Comparison of ENCODE assay signal across 7 mouse cellular contexts in genomic region chr9:3334962-3335767, GRCm38 (mm10). TPM values are rescaled to one million over a fixed set of nuclear protein-coding genes. Genes with fewer than 3 reads are reported as not detected.
A peak's percentile ranks its signal among the peaks of the same experiment; 100 is the strongest.
DNase-seq lines count a peak whose midpoint lies in the region; ATAC-seq lines count a peak whose summit lies in the region.

Gene Alkbh8, plus strand, starts transcription at chr9:3335140.

- peak within 1 kb of the TSS; percentile 41 for H3K27ac ChIP-seq in embryonic facial prominence, embryonic 11.5 days (replicated peaks; ENCODE audit: low read depth, low read length)
- H3K27ac ChIP-seq in limb, embryonic 10.5 days, result peak within 1 kb of the TSS; percentile 88
- peak within 1 kb of the TSS; percentile 82 for H3K27ac ChIP-seq in midbrain, embryonic 13.5 days

- peak; percentile 84 for DNase-seq in adrenal gland, postnatal 10 days
- peak; percentile 90 for DNase-seq in embryonic facial prominence, embryonic 11.5 days (ENCODE audit: low spot score)
- peak; percentile 76 for DNase-seq in kidney, adult 11 months
- DNase-seq in limb, embryonic 10.5 days (ENCODE audit: low spot score), result peak; percentile 77
- peak; percentile 65 for DNase-seq in spleen, adult 12 weeks (ENCODE audit: low spot score)

- peak within 1 kb of the TSS; percentile 58 for H3K4me2 ChIP-seq in embryonic facial prominence, embryonic 11.5 days (ENCODE audit: low read depth, low read length)
- H3K4me2 ChIP-seq in midbrain, embryonic 13.5 days (replicated peaks), result peak within 1 kb of the TSS; percentile 64

- H3K27me3 ChIP-seq in embryonic facial prominence, embryonic 11.5 days (ENCODE audit: control insufficient read depth, insufficient read depth, low read length), result no peaks in the 10 kb centered on the region
- no peaks in the 10 kb centered on the region for H3K27me3 ChIP-seq in limb, embryonic 10.5 days (ENCODE audit: low read depth, poor library complexity, severe bottlenecking)
- no peaks in the 10 kb centered on the region for H3K27me3 ChIP-seq in midbrain, embryonic 13.5 days

- H3K36me3 ChIP-seq in embryonic facial prominence, embryonic 11.5 days (replicated peaks; ENCODE audit: control insufficient read depth, insufficient read depth, low read depth, low read length), result 0 out of 2 replicates have a peak, but pooled peaks cover 3% of the 10 kb centered on the region
- H3K36me3 ChIP-seq in limb, embryonic 10.5 days, result peaks cover 18% of the 10 kb centered on the region
- peaks cover 9% of the 10 kb centered on the region for H3K36me3 ChIP-seq in midbrain, embryonic 13.5 days

- ATAC-seq in embryonic facial prominence, embryonic 11.5 days (replicated peaks; ENCODE audit: insufficient number of reproducible peaks, low FRiP score, low TSS enrichment, low read depth), result peak; percentile 98
- peak; percentile 99 for ATAC-seq in granulocyte monocyte progenitor cell, adult 5-6 weeks (replicated peaks; ENCODE audit: poor library complexity, severe bottlenecking)
- peak; percentile 98 for ATAC-seq in midbrain, embryonic 13.5 days

- H3K9ac ChIP-seq in embryonic facial prominence, embryonic 11.5 days (replicated peaks; ENCODE audit: low read length), result peak within 1 kb of the TSS; percentile 82
- H3K9ac ChIP-seq in midbrain, embryonic 13.5 days (replicated peaks), result peak within 1 kb of the TSS; percentile 79

- no peaks in the 10 kb centered on the region for H3K4me1 ChIP-seq in embryonic facial prominence, embryonic 11.5 days (ENCODE audit: control insufficient read depth, insufficient read depth, low read length)
- 0 out of 2 replicates have a peak, but pooled peaks cover 6% of the 10 kb centered on the region for H3K4me1 ChIP-seq in limb, embryonic 10.5 days
- H3K4me1 ChIP-seq in midbrain, embryonic 13.5 days (replicated peaks), result peaks cover 5% of the 10 kb centered on the region

- H3K4me3 ChIP-seq in embryonic facial prominence, embryonic 11.5 days (ENCODE audit: low read depth, low read length), result peak within 1 kb of the TSS; percentile 73
- H3K4me3 ChIP-seq in limb, embryonic 10.5 days, result peak within 1 kb of the TSS; percentile 66
- H3K4me3 ChIP-seq in midbrain, embryonic 13.5 days (replicated peaks), result peak within 1 kb of the TSS; percentile 75

- WGBS in embryonic facial prominence, embryonic 11.5 days, result 3% methylated on average over 20 of the region's 20 CpGs
- WGBS in limb, embryonic 10.5 days, result 11% methylated on average over 20 of the region's 20 CpGs
- WGBS in midbrain, embryonic 13.5 days, result 1% methylated on average over 20 of the region's 20 CpGs

- no peaks in the 10 kb centered on the region for H3K9me3 ChIP-seq in embryonic facial prominence, embryonic 11.5 days (replicated peaks; ENCODE audit: control insufficient read depth, low read length)
- no peaks in the 10 kb centered on the region for H3K9me3 ChIP-seq in limb, embryonic 10.5 days (replicated peaks)
- H3K9me3 ChIP-seq in midbrain, embryonic 13.5 days, result no peaks in the 10 kb centered on the region

RNA-seq across cellular contexts. Expression of gene Alkbh8, which starts in this region (rescaled TPM):
- 10 to 100 TPM; 17.0 to 25.1 TPM for total RNA-seq in adrenal gland, postnatal 10 days (2021)
- polyA plus RNA-seq in embryonic facial prominence, embryonic 11.5 days (2014; fragmentation: Nextera tagmentation; extraction: Ambion mirVana), result 32.2 and 34.2 TPM in 2 replicates
- total RNA-seq in granulocyte monocyte progenitor cell, adult 5-6 weeks (2014; fragmentation: Nextera tagmentation), result 17.1 and 25.1 TPM in 2 replicates
- 13.4 and 17.0 TPM in 2 replicates for total RNA-seq in granulocyte monocyte progenitor cell, adult 5-6 weeks (2017)
- 27.1 and 34.6 TPM in 2 replicates for polyA plus RNA-seq in limb, embryonic 10.5 days (2016; fragmentation: Nextera tagmentation; extraction: Ambion mirVana)
- polyA plus RNA-seq in midbrain, embryonic 13.5 days (2015; fragmentation: Nextera tagmentation; extraction: Ambion mirVana), result 63.4 and 70.6 TPM in 2 replicates

Comparison
In these comparisons a context has a peak if more than half of its experiments do, and no peak if none do; other contexts are left out.
1. Peak in every context shown above with its lines: DNase-seq, ATAC-seq, H3K4me3 ChIP-seq and H3K27ac ChIP-seq.